Mouse (Mus musculus): ENCODE data around the gene Prok1.

Prok1 gene

DNA sequence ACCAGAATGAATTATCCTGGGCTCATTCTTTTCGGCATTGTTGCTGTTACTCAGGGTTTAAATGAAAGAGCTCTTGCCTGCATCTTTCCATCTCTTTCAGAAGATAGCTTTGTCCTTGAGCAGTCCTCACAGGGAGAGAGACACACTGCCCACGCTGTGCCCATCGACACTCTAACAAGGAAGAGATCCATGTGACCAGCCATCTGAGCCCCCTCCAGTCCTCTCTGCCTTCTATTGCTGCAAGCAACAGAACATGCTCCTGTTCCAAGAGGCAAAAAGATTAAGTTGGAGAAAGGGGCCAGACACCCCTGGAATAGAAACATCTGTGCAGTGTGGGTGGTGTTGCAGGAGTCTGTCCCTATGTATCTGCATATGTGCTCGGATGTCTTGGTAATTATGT is 52.5 kb downstream of the Prok1 start:
- no peak for DNase-seq (ENCODE audit: low spot score)

DNA sequence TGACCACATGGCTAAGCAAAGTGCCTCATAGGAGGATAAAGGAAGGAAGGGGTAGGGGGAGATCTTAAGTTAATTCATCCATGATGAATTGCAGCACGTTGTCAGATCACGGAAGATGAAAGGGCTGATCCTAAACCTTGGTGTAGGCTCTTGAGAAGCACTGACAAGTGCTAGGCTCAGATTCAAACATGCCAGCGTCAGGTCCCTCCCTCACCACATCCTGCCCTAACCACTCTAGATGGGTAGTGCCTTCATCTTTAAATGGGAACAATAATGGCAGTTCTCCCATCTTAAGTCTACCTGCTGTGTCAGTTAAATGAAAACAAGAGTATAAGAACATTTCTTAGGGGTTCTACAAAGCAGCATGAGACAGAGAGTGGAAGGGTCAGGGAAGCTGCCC is 53.9 kb downstream of the Prok1 start:
- DNase-seq (ENCODE audit: low spot score): no peak

DNA sequence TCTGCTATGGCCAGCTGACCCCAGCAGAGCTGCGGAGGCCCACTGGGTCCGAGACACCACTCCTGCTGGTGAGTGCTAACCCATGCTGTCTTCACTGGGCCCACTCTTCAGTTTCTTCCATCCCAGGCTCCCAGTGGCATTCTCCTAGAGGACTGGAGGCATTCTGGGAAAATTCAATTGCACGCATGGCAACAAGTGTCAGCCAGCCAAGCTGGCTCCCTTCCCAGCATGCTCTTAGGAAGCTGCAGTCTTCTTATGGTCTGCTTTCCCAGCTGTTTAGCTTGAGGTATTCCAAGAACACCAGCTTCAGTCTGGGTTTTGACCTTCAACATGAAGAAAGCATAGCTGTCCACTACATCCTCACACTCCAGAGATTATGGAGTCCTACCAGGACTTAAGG is 56.3 kb downstream of the Prok1 start:
- no peak for DNase-seq (ENCODE audit: low spot score)
